In the genomic region with DNA sequence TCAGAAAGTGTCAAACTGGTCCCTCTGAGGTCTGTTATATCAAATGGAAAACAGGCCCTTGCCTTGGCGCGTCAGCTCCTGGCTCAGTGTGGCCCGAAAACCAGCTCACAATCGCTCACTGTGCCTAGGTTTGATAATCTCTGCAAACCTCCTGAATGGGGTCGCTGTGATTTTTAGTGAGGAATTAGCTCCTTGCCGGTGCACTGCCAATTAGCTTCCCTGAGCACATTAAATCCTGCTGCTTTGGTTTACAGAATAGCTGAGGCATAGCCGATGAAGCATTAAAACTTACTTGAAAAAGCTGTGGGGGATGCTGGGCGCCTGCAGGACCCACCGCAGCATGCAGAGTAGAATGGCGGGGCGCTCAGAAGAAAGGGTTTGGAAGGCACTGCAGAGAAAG, we compare ENCODE assay signal across 12 mouse cellular contexts. TPM values are rescaled to one million over a fixed set of nuclear protein-coding genes. Genes with fewer than 3 reads are reported as not detected.
DNase-seq lines count a peak whose midpoint lies in the region; ATAC-seq lines count a peak whose summit lies in the region.
"Had no signal": no experiment of that assay in that cellular context is flagged by ENCODE, and none has a peak within 500 bp of the region (broad histone marks: within the 10 kb centered on the region; RNA-seq: fewer than 3 reads in every experiment).

No protein-coding gene starts in this region.

- H3K4me3 ChIP-seq in midbrain, embryonic 10.5 days: peak overlapping the region; percentile 34
- no peak overlapping the region for H3K4me3 ChIP-seq in midbrain, embryonic 15.5 days
- H3K4me3 ChIP-seq in embryonic facial prominence, embryonic 11.5 days (ENCODE audit: low read depth, low read length): no peak overlapping the region
- H3K4me3 ChIP-seq in hindbrain, embryonic 15.5 days: no peak overlapping the region
- H3K4me3 ChIP-seq in neural tube, embryonic 15.5 days (replicated peaks): no peak overlapping the region
- H3K4me3 ChIP-seq: erythroblast, embryonic 14.5 days had no signal

- no peaks in the 10 kb centered on the region for H3K36me3 ChIP-seq in midbrain, embryonic 10.5 days
- no peaks in the 10 kb centered on the region for H3K36me3 ChIP-seq in midbrain, embryonic 15.5 days (replicated peaks)
- no peaks in the 10 kb centered on the region for H3K36me3 ChIP-seq in embryonic facial prominence, embryonic 11.5 days (replicated peaks; ENCODE audit: control insufficient read depth, insufficient read depth, low read depth, low read length)
- H3K36me3 ChIP-seq in hindbrain, embryonic 15.5 days: no peaks in the 10 kb centered on the region
- no peaks in the 10 kb centered on the region for H3K36me3 ChIP-seq in neural tube, embryonic 15.5 days
- H3K36me3 ChIP-seq: G1E had no signal

- H3K27me3 ChIP-seq in midbrain, embryonic 10.5 days (ENCODE audit: low read depth, poor library complexity, severe bottlenecking): peaks cover 98% of the 10 kb centered on the region
- H3K27me3 ChIP-seq in midbrain, embryonic 15.5 days (replicated peaks): peaks cover 79% of the 10 kb centered on the region
- peaks cover 2% of the 10 kb centered on the region; the same call in 1 of the 2 replicates for H3K27me3 ChIP-seq in embryonic facial prominence, embryonic 11.5 days (ENCODE audit: control insufficient read depth, insufficient read depth, low read length)
- H3K27me3 ChIP-seq in hindbrain, embryonic 15.5 days: peaks cover 83% of the 10 kb centered on the region
- H3K27me3 ChIP-seq in neural tube, embryonic 15.5 days (replicated peaks): peaks cover 72% of the 10 kb centered on the region

- peak overlapping the region; percentile 52; the same call in 1 of the 2 replicates for H3K27ac ChIP-seq in midbrain, embryonic 10.5 days (replicated peaks)
- H3K27ac ChIP-seq in midbrain, embryonic 15.5 days: no peak overlapping the region
- no peak overlapping the region for H3K27ac ChIP-seq in embryonic facial prominence, embryonic 11.5 days (replicated peaks; ENCODE audit: low read depth, low read length)
- no peak overlapping the region for H3K27ac ChIP-seq in hindbrain, embryonic 15.5 days (replicated peaks)
- no peak overlapping the region for H3K27ac ChIP-seq in neural tube, embryonic 15.5 days (replicated peaks)

- DNase-seq in midbrain, embryonic 10.5 days (ENCODE audit: low spot score): peak; percentile 50
- no peak for DNase-seq in embryonic facial prominence, embryonic 11.5 days (ENCODE audit: low spot score)
- DNase-seq in spleen, postnatal 10 days (ENCODE audit: low spot score in 2 of 2): no peak
- no peak for DNase-seq in gastrocnemius, postnatal 25 days
- DNase-seq in T-cell, adult 2 months (ENCODE audit: low spot score): no peak
- DNase-seq: heart, postnatal 36 days had no signal

- no peak overlapping the region for H3K4me2 ChIP-seq in midbrain, embryonic 15.5 days
- H3K4me2 ChIP-seq in embryonic facial prominence, embryonic 11.5 days (ENCODE audit: low read depth, low read length): 0 out of 2 replicates have a peak overlapping the region, but pooled peaks have one; percentile 5
- peak overlapping the region; percentile 36 for H3K4me2 ChIP-seq in hindbrain, embryonic 15.5 days
- H3K4me2 ChIP-seq in neural tube, embryonic 15.5 days: peak overlapping the region; percentile 46

- WGBS in midbrain, embryonic 10.5 days: 5% methylated on average over 11 of the region's 11 CpGs
- WGBS in midbrain, embryonic 15.5 days: 5% methylated on average over 11 of the region's 11 CpGs
- WGBS in embryonic facial prominence, embryonic 11.5 days: 4% methylated on average over 11 of the region's 11 CpGs
- 6% methylated on average over 11 of the region's 11 CpGs for WGBS in hindbrain, embryonic 15.5 days
- 3% methylated on average over 11 of the region's 11 CpGs for WGBS in neural tube, embryonic 15.5 days

- H3K4me1 ChIP-seq in midbrain, embryonic 10.5 days: peaks cover 48% of the 10 kb centered on the region
- H3K4me1 ChIP-seq in midbrain, embryonic 15.5 days: peaks cover 11% of the 10 kb centered on the region
- no peaks in the 10 kb centered on the region; the same call in 1 of the 2 replicates for H3K4me1 ChIP-seq in embryonic facial prominence, embryonic 11.5 days (ENCODE audit: control insufficient read depth, insufficient read depth, low read length)
- peaks cover 18% of the 10 kb centered on the region; the same call in 1 of the 2 replicates for H3K4me1 ChIP-seq in hindbrain, embryonic 15.5 days (replicated peaks)
- peaks cover 26% of the 10 kb centered on the region for H3K4me1 ChIP-seq in neural tube, embryonic 15.5 days

- no peaks in the 10 kb centered on the region for H3K9me3 ChIP-seq in midbrain, embryonic 10.5 days (replicated peaks)
- H3K9me3 ChIP-seq in midbrain, embryonic 15.5 days: no peaks in the 10 kb centered on the region
- H3K9me3 ChIP-seq in embryonic facial prominence, embryonic 11.5 days (replicated peaks; ENCODE audit: control insufficient read depth, low read length): no peaks in the 10 kb centered on the region
- H3K9me3 ChIP-seq in hindbrain, embryonic 15.5 days: no peaks in the 10 kb centered on the region
- H3K9me3 ChIP-seq in neural tube, embryonic 15.5 days (replicated peaks): no peaks in the 10 kb centered on the region
- H3K9me3 ChIP-seq: G1E had no signal

- ATAC-seq in midbrain, embryonic 15.5 days (replicated peaks): no peak
- no peak for ATAC-seq in embryonic facial prominence, embryonic 11.5 days (replicated peaks; ENCODE audit: insufficient number of reproducible peaks, low FRiP score, low TSS enrichment, low read depth)
- ATAC-seq in hindbrain, embryonic 15.5 days (ENCODE audit: low FRiP score, low read depth): peak; percentile 48; the same call in 1 of the 2 replicates
- no peak; the same call in 1 of the 2 replicates for ATAC-seq in neural tube, embryonic 15.5 days (ENCODE audit: low FRiP score)

- no peak overlapping the region for H3K9ac ChIP-seq in midbrain, embryonic 15.5 days
- H3K9ac ChIP-seq in embryonic facial prominence, embryonic 11.5 days (replicated peaks; ENCODE audit: low read length): no peak overlapping the region
- H3K9ac ChIP-seq in hindbrain, embryonic 15.5 days: no peak overlapping the region
- no peak overlapping the region for H3K9ac ChIP-seq in neural tube, embryonic 15.5 days (replicated peaks)

RNA-seq across cellular contexts. Expression of a gene that starts 15.4 kb away (rescaled TPM):
- 3.2 and 3.6 TPM in 2 replicates for polyA plus RNA-seq in midbrain, embryonic 10.5 days (2016; fragmentation: Nextera tagmentation; extraction: Ambion mirVana)
- polyA plus RNA-seq in midbrain, embryonic 15.5 days (2015; fragmentation: Nextera tagmentation; extraction: Ambion mirVana): 6.9 and 8.6 TPM in 2 replicates
- polyA plus RNA-seq in embryonic facial prominence, embryonic 11.5 days (2014; fragmentation: Nextera tagmentation; extraction: Ambion mirVana): 0.46 and 0.66 TPM in 2 replicates
- 10.7 and 12.9 TPM in 2 replicates for polyA plus RNA-seq in hindbrain, embryonic 15.5 days (2015; fragmentation: Nextera tagmentation; extraction: Ambion mirVana)
- 15.0 and 16.4 TPM in 2 replicates for polyA plus RNA-seq in neural tube, embryonic 15.5 days (2015; fragmentation: Nextera tagmentation; extraction: Ambion mirVana)
- not detected for total RNA-seq in gastrocnemius, postnatal 25 days (2021)
- total RNA-seq: heart, postnatal 36 days; megakaryocyte progenitor cell, adult 5-6 weeks had no signal
- polyA plus RNA-seq: erythroblast, embryonic 14.5 days had no signal
